Mouse (Mus musculus): ENCODE measurements around the gene Olfr211. TPM values are rescaled to one million over a fixed set of nuclear protein-coding genes. Genes with fewer than 3 reads are reported as not detected.
A peak's percentile ranks its signal among the peaks of the same experiment; 100 is the strongest.
"Not testable (repeated sequence)": the region's sequence is repeated elsewhere in the genome, so short reads cannot be mapped to it uniquely, and the experiment has no call there.

Gene Olfr211
- polyA plus RNA-seq (2015; fragmentation: Nextera tagmentation; extraction: Ambion mirVana) = not detected in 2 replicates

DNA sequence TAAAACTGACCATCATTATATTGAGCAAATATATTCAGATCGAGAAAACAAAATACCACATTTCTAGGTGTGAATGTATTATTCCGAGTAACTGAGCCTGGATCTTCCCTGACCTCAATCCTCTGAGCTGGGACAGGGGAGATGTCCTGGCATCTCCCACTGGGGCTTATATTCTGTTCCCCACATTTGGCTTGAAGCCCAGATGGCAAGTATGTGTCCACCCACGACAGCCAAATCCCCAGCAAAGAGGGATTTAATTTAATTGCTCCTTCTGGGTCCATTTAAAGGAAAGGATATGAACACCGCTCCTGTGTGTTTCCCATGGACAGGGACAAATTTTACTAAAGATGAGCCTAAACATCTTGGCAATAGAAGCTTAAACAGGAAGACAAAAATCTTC, at the start of gene Olfr211:
Gene Olfr211, plus strand, starts transcription at position 301 of the 400 bp plus-strand sequence.
- DNase-seq (ENCODE audit: low spot score) = no peak

DNA sequence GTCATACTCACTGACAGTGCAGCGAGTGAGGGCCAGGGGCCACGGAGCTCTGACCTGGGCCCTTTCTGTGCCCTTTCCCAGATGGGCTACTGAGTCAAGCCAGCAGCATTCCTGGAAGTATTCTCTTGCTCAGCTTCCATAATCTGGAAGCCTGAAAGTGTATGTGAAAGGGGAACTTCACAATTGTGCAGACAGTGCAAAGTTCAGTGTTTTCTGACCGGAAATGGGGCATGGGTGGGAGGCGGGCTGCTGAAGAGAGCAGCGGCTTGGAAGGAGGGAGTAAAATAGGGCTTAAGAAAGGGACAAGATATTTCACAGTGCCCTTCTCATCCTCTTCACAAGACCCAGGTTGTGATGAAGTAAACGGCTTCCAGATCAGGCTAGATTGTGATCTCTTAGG, 49.4 kb upstream of the Olfr211 start:
- no peak for DNase-seq (ENCODE audit: low spot score)

GRCm38 (mm10) chr6:116440447-116440846, 48.4 kb upstream of the Olfr211 start:
- no peak for DNase-seq (ENCODE audit: low spot score)

DNA sequence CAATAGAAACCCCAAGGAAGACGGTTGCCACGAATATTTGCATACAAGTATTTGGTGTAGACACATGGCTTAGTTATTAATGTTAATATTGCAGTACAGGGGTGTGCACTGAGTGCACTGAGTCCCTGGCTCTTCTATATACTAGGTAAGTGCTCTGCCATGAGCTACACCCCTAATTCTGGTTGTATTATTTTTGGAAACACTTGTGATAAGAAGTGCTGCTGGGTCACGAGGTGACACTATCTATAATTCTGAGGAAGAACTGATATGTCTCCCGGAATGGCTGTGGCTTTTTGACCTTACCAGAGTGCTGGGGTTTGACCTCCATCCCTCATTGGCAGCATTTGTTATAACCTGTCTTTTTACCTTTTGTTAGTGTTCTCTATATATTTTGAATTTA, 48.0 kb upstream of the Olfr211 start:
- DNase-seq (ENCODE audit: low spot score) = no peak

GRCm38 (mm10) chr6:116455781-116456180, 33.1 kb upstream of the Olfr211 start:
- no peak for DNase-seq (ENCODE audit: low spot score)

DNA sequence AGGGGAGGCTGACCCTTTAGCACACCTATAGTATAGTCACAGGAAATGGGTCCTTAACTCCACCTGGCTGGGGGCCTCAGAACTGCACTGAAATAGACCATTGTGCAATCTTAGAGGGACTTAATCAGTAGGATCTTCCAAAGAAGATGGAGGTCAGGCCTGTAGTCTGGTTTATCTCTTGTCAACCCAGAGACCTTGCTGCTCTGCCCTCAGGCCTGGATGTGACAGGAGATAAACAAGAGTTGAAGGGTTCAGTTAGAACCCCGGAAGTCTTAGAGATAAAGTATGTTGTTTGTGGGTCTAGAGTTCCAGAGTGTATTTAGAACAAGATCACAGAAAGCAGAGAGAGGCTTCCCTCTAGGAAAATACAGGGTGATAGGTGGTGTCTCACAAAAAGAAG, 32.4 kb upstream of the Olfr211 start:
- peak; percentile 9 for DNase-seq (ENCODE audit: low spot score)

GRCm38 (mm10) chr6:116458728-116459127, 30.2 kb upstream of the Olfr211 start:
- no peak for DNase-seq (ENCODE audit: low spot score)

DNA sequence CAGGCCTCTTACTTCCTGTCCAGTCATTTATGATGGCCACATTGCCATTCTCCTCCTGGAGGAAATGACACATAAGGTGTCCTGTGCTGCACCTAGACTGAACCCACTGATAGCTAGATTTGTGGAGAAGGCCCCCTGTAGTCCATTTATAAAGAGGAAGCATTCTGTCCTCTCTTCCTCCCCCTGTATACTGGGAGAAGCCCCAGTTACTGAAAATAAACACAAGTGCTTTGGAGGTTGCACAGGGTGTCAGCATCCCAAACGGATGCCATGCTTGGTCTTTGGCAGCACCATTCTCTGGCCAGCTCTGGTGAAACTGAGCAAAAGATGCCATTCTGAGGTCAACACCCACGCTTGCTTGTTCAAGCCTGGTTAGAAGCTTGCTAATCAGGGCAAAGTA, 29.7 kb upstream of the Olfr211 start:
- no peak for DNase-seq (ENCODE audit: low spot score)

DNA sequence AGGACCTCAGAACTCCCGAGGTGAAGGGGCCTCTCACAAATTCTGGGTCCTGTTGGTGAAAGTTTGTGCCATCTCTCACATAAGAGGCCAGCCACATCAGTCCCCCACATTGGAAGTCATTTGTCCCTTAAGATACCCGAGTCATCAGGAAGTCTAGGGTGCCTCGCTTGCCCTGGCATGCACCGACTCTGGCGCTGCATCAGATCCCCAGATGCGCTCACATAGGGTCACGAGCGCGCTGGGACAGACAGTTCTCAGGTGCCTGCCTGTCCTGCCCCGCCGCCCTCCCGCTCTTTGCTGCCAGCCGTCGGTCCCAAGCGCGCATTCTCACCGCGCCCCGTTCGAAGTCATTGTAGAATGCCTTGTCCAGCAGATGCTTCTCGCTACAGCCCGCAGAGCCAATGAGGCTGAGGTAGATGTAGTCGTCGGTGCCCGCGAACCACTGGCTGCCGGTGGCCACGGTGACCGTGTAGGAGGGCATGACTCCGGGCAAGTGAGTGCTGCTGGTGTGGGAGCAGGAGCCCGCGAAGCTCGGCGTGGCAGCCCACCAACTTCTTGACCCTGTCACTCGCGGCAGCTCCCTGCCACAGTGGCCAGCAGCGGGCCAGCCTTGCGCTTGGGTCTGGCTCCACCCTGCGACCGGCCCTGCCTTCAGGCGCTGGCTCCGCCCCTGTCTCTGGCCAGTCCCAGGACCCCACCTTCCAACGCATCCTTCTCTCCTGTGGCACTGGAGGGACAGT, 28.2 kb upstream of the Olfr211 start, which contains the start of gene Alox5:
Gene Alox5, minus strand, starts transcription at position 635 of the 740 bp plus-strand sequence.
- no peak for DNase-seq (ENCODE audit: low spot score)

GRCm38 (mm10) chr6:116468081-116468480, 20.8 kb upstream of the Olfr211 start:
- DNase-seq (ENCODE audit: low spot score) = no peak

DNA sequence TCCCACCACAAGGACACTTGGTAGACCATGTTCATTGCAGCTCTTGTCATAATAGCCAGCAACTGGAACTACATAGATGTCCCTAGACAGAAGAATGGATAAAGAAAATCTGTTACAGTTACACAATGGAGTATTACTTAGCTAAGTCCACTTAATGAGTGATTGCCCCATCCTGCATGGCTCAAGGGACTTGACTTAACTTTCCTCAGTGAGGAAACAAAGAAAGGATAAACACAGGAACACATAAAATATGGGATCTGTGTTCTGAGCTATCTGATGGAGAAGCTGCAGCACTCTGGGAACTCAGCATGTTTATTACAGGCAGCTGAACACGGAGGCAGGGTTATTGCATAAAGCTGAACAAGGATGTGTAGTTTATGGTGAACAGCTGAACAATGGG, 3.8 kb upstream of the Olfr211 start:
- no peak for DNase-seq (ENCODE audit: low spot score)

DNA sequence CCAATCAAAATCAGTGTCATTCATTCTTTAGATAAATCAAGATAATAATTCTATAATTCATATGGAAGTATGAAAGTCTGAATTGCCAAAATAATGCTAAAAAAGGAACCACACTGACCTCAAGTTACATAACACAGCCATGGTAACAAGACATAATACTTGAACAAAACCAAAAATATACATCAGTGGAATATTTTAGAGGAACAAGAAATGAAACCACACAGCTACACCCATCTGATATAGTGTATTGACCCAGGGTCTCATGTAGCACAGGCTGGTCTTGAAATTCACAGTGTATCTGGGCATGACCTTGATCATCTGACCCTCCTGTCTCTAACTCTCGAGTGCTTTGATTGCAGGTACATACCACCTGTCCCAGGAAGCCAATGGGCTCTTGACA, 2.1 kb upstream of the Olfr211 start:
- no peak for DNase-seq (ENCODE audit: low spot score)

- DNase-seq (ENCODE audit: low spot score) = no peak
Measured at GRCm38 (mm10) chr6:116493742-116494141, 4.9 kb downstream of the Olfr211 start.

DNA sequence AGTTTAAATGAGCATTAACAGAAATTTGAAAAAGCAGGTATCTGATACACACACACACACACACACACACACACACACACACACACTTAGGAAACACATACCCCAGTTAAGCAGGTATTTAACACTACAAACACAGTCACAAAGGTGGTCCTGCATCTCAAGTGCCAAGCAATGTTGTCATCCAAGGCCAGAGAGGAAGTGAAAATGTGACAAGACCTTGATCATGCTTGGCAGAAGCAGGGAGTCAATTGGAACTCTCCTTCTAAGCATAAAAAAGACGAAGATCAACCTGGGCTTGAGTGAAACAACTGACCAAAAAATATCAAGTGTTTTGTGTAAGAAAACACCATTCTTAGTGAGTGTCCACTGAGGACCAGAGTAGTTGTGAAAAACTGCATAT, 7.1 kb downstream of the Olfr211 start:
- DNase-seq (ENCODE audit: low spot score) = no peak

DNA sequence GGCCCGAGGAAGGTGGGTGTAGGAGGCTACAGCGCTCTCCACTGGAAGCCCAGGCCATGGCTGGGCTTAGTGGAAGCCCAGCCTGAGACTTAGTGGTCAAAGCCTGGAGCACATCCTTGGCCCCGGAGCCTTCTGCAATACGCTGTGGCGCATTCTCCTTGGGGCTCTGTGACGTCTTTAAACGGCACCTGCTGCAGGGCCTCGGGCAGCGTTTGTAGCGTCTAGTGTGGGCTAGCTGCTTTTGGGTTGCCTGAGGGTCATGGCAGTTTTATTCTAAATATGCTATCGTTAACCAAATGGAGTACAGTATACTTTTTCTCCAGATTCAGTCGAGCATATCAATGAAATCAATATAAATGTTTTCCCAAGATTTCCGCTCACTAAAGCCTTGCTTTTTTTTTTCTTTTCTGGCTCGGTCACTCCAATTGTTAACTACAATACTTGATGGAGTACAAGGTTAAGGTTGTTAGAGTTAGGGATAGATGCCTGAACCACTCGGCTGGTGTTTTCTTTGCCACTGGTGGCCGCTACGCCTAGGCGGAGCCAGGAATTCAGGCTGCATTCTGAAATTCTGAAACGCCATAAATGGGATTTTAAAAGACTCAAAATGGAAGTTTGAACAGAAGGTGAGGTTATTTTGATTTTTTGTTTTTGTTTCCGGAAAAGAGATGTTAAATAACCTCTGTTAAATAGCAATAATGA, 17.6 kb downstream of the Olfr211 start, which contains the start of gene Olfr212:
Gene Olfr212, plus strand, starts transcription at position 215 of the 702 bp plus-strand sequence.
- not testable (repeated sequence) for DNase-seq (ENCODE audit: low spot score)

DNA sequence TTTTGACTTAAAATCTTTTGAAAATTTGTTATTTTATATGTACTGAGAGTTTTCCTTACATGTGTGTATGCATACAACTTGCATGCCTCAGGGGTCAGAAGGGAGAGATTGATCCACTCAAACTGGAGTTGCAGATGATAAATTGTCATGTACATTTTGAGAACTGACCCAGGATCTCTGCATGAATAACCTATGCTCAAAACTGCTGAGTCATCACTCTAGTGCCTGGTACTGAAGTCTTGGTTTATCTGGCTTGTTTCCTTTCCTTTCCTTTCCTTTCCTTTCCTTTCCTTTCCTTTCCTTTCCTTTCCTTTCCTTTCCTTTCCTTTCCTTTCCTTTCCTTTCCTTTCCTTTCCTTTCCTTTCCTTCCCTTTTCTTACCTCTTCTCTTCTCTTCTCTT, 25.9 kb downstream of the Olfr211 start:
- no peak for DNase-seq (ENCODE audit: low spot score)

DNA sequence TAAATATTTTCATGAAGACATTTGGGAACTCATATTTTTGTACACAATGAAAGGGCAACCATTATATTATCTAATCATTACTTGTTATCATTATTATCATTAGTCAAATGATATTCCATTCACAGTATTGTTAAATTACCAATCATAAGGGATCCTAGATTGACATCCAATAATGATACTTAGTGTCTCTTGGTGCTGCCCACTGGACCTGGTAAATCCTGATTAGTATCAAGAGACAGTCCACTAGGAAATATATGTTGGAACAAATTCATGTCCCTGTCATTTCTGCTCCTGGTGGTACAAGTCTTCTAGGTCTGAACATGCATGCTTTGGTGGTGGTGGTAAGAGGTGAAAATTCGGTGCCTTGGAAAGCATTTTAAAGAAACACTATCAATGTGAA, 49.3 kb downstream of the Olfr211 start, which contains the start of gene Olfr213:
Gene Olfr213, plus strand, starts transcription at position 301 of the 400 bp plus-strand sequence.
- no peak for DNase-seq (ENCODE audit: low spot score)

GRCm38 (mm10) chr6:116542500-116542899, 53.6 kb downstream of the Olfr211 start:
- no peak for DNase-seq (ENCODE audit: low spot score)

Data from thymus, postnatal 0 days (tissue).